Mouse (Mus musculus) thymus, postnatal 10 days (tissue): ENCODE data around the gene Gm37240.
"Not testable (repeated sequence)": the region's sequence is repeated elsewhere in the genome, so short reads cannot be mapped to it uniquely, and the experiment has no call there.

Experiments
- DNase-seq, 2 experiments: peaks; one replicate each; pipeline ENCODE4 v3.0.0; 2021; ENCODE audit warnings: low spot score in 2 of 2

Gm37240 gene

GRCm38 (mm10) chr3:84615050-84615855 lies 1272.1 kb downstream of the Gm37240 start:
- DNase-seq, result peak in 1 of 2 experiments; percentile 48

- no peak for DNase-seq
Observed at GRCm38 (mm10) chr3:84610183-84610710, 1277.1 kb downstream of the Gm37240 start.

- DNase-seq, result no peak
Observed at GRCm38 (mm10) chr3:84603212-84603611, 1284.1 kb downstream of the Gm37240 start.

DNA sequence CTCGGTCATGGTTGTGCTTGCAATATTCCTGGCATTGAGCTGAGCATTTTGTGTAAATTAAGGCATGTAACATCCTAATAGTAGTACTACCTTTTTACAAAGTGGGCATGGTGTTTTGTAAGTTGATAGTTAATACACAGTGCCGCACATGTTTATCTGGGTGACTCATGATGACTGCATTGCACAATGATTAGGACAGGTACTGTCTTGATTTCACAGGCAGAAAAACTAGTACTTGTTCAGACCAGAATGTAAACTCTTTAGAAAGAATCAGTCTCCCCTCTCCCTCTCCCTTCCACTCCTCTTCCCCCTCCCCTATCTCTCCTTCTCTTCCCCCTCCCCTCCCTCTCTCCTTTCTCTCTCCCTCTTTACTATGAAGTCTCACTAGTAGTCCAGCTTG lies 1284.6 kb downstream of the Gm37240 start:
- DNase-seq, result no peak

GRCm38 (mm10) chr3:84601870-84602495 lies 1285.3 kb downstream of the Gm37240 start:
- no peak for DNase-seq

GRCm38 (mm10) chr3:84598756-84599155 lies 1288.6 kb downstream of the Gm37240 start:
- DNase-seq, result no peak

DNA sequence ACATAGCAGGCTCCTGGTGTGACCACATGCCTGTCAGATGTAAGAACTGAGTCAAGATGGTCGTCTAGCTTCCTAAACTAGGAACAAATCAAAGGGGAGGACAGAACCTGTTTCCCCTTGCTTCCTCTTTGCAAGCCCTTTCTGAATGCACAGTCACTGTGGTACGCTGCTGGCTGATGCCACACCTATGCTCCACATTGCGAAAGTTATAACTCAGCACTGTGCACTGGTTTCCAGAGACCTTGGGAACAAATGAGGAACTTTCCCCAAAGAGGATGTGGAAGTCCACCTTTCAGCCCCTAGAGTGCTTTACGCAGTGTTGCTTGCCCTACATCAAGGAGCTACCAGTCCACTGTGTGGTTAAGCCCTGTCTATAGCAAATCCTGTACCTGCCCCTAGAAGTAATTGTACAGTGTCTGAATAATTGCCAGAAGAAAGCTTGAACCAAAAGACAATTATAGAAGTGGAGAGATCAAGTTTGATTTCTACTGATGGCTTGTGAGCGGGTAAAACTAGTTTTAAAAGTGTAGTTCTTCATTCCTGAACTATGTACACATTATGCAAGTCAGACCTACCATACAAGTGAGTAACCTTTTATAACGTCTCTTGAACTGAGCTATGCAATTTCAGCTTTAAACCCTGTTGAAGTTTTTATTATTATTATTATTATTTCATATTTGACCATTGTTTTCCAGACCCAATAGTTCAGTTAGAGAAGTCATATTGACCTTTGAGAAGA lies 1289.2 kb downstream of the Gm37240 start:
- DNase-seq, result no peak

DNA sequence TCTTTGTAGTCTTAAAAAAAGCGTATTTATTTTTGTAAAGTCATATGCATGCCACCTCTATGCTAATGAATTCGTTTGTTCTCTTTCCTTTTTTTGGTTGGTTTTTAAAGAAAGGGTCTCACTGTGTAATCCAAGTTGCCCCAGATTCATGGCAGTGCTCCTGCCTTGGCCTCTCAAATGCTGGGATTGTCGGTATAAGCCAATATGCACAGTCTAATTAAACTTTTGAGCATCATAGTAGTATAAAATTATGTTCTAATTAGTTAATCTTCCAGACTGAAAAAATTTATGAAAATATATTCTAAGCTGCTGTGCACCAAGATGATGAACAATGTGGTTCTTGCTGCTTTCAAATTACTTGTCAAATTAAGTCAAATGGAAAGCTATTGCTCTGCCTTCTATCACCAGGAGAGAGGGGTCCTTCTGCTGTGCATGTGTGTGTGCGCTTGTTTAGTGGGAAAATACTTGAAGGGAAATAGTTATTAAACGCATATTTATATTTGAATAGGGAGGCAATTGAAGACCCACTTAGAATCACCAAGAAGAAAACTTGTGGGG lies 1291.6 kb downstream of the Gm37240 start:
- no peak for DNase-seq

DNA sequence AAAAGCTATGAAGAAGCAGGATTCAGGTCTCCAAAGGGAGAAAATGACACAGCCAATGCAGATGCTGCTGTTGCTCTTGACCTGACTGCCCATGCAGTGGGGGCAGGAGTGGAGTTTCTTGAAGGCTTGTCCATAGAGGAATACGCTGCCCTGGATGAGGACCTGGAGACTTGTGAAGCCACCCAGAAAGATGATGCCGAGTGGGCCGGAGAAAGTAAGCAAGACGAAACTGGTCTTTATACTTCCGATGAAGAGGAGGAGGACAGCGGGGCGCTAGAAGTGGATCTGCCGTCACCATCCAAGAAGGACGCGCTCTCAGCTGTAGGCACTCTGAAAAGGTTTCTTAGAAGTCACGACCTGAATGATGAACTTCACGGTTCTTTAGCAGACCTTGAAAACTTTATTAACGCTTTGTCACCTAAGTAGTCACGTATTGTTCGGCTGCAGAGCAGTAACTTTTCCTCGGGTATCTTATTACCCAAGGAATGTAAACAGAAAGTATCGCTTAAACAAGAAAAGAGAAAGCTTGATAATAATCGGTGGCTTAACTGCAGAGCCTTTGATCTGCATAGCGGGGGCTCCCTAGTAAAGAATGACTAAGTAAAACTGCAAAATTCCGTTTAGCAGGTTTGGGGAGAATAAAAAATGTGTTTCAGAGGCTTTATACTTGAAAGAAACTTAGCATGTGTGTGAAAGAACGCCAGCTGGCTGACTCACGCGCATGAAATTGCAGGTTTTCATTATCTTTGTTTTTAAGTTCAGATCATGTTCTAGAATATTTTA lies 1292.2 kb downstream of the Gm37240 start:
- DNase-seq, result peak in 1 of 2 experiments; percentile 26

- no peak for DNase-seq
Observed at GRCm38 (mm10) chr3:84593274-84593673, 1294.0 kb downstream of the Gm37240 start, which contains the start of gene Tigd4. Tigd4 (plus strand) TSS chr3:84593574.

GRCm38 (mm10) chr3:84586736-84587135 lies 1300.6 kb downstream of the Gm37240 start:
- DNase-seq, result no peak

GRCm38 (mm10) chr3:84582913-84583276 lies 1304.4 kb downstream of the Gm37240 start:
- DNase-seq, result no peak

GRCm38 (mm10) chr3:84582023-84582912 lies 1305.0 kb downstream of the Gm37240 start, which contains the start of gene Arfip1:
Arfip1 (minus strand) TSS chr3:84582625.
- peak; percentile 91 to 95 for DNase-seq

GRCm38 (mm10) chr3:84581696-84582022 lies 1305.7 kb downstream of the Gm37240 start:
- no peak for DNase-seq

DNA sequence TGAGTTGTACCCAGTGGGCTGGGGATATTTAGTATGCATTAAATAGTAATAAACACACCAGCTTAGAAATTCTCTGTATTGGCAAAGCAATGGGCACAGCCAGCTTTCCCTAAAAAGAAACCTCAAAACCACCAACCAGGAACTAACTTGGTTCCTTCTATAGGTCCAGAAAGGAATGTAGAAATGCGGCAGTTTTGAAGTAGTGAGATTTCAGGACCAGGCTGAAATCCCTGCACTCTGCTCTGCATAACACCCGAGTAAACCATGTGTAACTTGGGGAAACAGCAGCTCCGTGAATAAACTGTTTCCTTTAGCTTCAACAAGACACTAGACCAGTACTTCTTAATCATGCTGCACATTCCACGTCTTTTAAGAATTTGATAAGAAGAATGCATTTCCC lies 1306.6 kb downstream of the Gm37240 start:
- DNase-seq, result no peak

GRCm38 (mm10) chr3:84570501-84570900 lies 1316.8 kb downstream of the Gm37240 start:
- no peak for DNase-seq

- no peak for DNase-seq
Observed at GRCm38 (mm10) chr3:84569587-84569986, 1317.7 kb downstream of the Gm37240 start.

DNA sequence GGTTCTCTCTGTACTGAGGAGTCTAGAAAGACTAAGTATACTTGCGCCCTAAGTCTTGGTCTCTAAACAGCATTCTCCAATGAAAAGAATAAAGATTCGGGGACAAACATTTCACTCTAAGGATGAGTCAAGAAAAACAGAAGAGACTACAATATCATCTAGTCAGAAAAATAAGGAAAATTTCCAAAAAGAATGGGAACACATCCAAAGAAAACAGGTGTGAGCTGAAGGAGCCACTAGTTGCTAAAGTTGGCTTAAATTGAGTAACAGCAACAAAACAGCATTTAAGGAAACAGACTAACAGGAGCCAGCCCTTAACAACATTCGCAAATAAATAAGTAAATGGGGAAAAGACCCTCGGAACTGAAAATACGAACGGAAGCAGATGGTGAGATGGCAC lies 1318.8 kb downstream of the Gm37240 start:
- DNase-seq, result no peak

DNA sequence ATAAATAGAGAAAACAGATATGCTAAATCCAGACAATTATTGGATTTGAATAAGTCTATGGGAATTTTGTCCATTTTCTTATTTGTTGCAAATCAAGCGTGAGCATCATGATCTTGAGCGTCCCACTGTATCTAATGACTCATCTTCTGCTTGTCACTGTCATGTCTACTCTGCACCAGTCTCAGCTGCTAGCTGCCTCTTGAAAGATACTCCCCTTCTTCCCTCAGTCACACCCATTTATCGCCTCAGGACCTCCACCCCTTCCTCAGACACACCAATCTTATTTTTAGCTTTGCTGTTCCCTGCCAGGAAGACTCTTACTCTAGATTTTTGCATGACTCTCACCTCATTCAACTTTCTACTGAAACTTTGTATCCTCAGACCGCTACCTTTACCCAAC lies 1323.9 kb downstream of the Gm37240 start:
- no peak for DNase-seq

- DNase-seq, result not testable (repeated sequence)
Observed at GRCm38 (mm10) chr3:84562911-84563310, 1324.4 kb downstream of the Gm37240 start.
